In the genomic region with DNA sequence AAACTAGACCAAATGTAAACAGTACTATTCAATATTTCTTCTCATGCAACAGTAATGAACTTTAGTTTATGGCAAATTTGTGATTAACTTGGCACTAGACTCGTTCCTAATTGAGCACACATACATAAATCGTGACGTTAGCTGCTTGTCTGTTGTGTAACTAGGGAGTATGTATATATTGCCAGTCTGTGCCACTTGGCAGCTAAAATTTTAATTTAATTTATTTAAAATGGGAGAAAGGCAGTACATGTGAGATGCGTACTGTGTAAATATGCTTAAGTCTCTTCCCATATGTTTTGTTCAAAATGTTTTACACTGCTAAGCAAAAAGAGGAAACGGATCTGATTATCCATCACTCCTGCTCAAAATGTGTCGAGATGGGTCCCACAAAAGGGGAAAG, we compare ENCODE assay signal across 27 mouse cellular contexts.
"Had no signal": no experiment of that assay in that cellular context is flagged by ENCODE, and none has a peak within 500 bp of the region (broad histone marks: within the 10 kb centered on the region; RNA-seq: fewer than 3 reads in every experiment).

No protein-coding gene starts in this region.

- H3K9me3 ChIP-seq: heart, embryonic 10.5 days; heart, embryonic 12.5 days; hindbrain, embryonic 10.5 days; hindbrain, embryonic 12.5 days; hindbrain, embryonic 15.5 days; kidney, embryonic 15.5 days; limb, embryonic 13.5 days; limb, embryonic 15.5 days; liver, embryonic 12.5 days had no signal

- H3K4me1 ChIP-seq: heart, embryonic 10.5 days; heart, embryonic 12.5 days; hindbrain, embryonic 10.5 days; hindbrain, embryonic 12.5 days; hindbrain, embryonic 15.5 days; kidney, embryonic 15.5 days; limb, embryonic 13.5 days; limb, embryonic 15.5 days; liver, embryonic 12.5 days had no signal

- H3K27ac ChIP-seq: heart, embryonic 10.5 days; hindbrain, embryonic 10.5 days; hindbrain, embryonic 12.5 days; hindbrain, embryonic 15.5 days; hindbrain, postnatal 0 days; kidney, embryonic 15.5 days; kidney, postnatal 0 days; limb, embryonic 13.5 days; limb, embryonic 15.5 days; liver, embryonic 12.5 days; liver, embryonic 14.5 days had no signal

- DNase-seq: gastrocnemius, postnatal 14 days; gastrocnemius, postnatal 36 days; heart, adult 18-20 months; heart, postnatal 10 days; heart, postnatal 4 days; kidney, adult 11 months; kidney, adult 2 months; kidney, adult 9 months; kidney, postnatal 14 days; kidney, postnatal 36 days; layer of hippocampus, adult 9-11 months; layer of hippocampus, postnatal 36 days; left cerebral cortex, postnatal 4 days; lung, adult 18-20 months had no signal

- H3K4me3 ChIP-seq: heart, embryonic 10.5 days; heart, embryonic 12.5 days; hindbrain, embryonic 10.5 days; hindbrain, embryonic 12.5 days; hindbrain, embryonic 15.5 days; kidney, embryonic 15.5 days; limb, embryonic 13.5 days; limb, embryonic 15.5 days; liver, embryonic 12.5 days had no signal

- H3K4me2 ChIP-seq: heart, embryonic 12.5 days; hindbrain, embryonic 12.5 days; hindbrain, embryonic 15.5 days; kidney, embryonic 15.5 days; limb, embryonic 13.5 days; limb, embryonic 15.5 days; liver, embryonic 12.5 days had no signal

- H3K9ac ChIP-seq: heart, embryonic 12.5 days; hindbrain, embryonic 12.5 days; hindbrain, embryonic 15.5 days; kidney, embryonic 15.5 days; limb, embryonic 13.5 days; limb, embryonic 15.5 days; liver, embryonic 12.5 days; liver, embryonic 14.5 days had no signal

- ATAC-seq: hindbrain, postnatal 0 days; intestine, embryonic 16.5 days; liver, embryonic 12.5 days had no signal

- H3K36me3 ChIP-seq: heart, embryonic 10.5 days; heart, embryonic 12.5 days; hindbrain, embryonic 10.5 days; hindbrain, embryonic 12.5 days; hindbrain, embryonic 15.5 days; kidney, embryonic 15.5 days; limb, embryonic 13.5 days; limb, embryonic 15.5 days; liver, embryonic 12.5 days had no signal

- H3K27me3 ChIP-seq: heart, embryonic 12.5 days; hindbrain, embryonic 12.5 days; hindbrain, embryonic 15.5 days; kidney, embryonic 15.5 days; limb, embryonic 13.5 days; limb, embryonic 15.5 days; liver, embryonic 12.5 days had no signal
